Mouse (Mus musculus) heart, postnatal 36 days (tissue): ENCODE measurements at regions not wholly inside any gene's neighbourhood (a gene's known extent, or its start where the extent isn't known, plus 50 kb on each side); places are given as distances from the start of the nearest gene placed in this dataset.
A peak's percentile ranks its signal among the peaks of the same experiment; 100 is the strongest.

Experiments used
- DNase-seq, 2 experiments: peaks; one replicate each; pipeline ENCODE4 v3.0.0; 2021 to 2022
- intact Hi-C: fragments of 180-260 bp; cut with DNase I; formaldehyde crosslinking; loops from one replicate; pipeline ENCODE4 v1.15.1; 2025

DNA sequence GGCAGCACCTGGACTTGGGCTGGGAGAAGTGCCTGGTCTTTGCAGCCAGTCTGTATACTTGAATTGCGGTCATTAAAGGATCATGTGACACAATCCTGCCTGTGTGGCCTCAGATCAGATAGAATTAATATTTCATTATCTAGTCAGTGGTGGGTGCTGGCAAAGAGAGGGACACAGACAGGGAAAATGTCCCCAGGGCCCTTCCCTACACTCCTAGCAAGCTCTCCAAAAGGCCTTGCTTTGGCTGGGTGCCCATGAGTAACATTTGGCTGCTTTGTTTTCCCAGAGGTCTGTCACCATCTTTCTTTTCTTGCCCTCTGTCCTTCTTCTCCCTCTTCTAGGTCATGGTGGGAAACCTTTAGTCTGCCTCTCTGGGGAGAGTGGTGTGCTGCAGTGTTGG lies 260.3 kb downstream of the Bcl11a start:
- no peak for DNase-seq
- intact Hi-C loops, result no loop called here

- no peak for DNase-seq
- intact Hi-C loops, result no loop called here
Observed at GRCm38 (mm10) chr11:24339061-24339460, 261.2 kb downstream of the Bcl11a start.

GRCm38 (mm10) chr11:24340677-24341076 lies 262.8 kb downstream of the Bcl11a start:
- DNase-seq, result no peak
- intact Hi-C loops, result no loop called here

DNA sequence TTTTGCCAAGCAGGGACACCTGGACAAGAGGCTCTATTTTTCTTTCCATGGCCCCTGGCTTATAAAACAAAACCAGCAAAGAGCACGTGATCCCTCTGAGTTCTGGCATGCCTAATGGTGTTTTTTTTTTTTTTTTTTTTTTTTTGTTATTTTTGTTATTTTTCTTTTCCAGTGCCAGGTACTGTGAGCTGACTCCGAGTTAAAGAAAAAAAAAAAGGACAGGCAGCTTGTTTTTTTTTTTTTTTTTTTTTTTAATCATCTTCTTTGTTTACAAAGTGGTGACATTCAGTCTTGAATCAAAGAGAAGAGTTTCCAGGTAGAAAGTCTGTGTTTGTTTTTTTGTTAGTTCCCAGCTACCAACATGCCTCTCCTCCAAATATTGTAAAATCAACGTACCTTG lies 263.8 kb downstream of the Bcl11a start:
- DNase-seq, result no peak
- intact Hi-C loops, result no loop called here

- DNase-seq, result no peak
- intact Hi-C loops, result no loop called here
Observed at GRCm38 (mm10) chr11:24342176-24342575, 264.3 kb downstream of the Bcl11a start.

DNA sequence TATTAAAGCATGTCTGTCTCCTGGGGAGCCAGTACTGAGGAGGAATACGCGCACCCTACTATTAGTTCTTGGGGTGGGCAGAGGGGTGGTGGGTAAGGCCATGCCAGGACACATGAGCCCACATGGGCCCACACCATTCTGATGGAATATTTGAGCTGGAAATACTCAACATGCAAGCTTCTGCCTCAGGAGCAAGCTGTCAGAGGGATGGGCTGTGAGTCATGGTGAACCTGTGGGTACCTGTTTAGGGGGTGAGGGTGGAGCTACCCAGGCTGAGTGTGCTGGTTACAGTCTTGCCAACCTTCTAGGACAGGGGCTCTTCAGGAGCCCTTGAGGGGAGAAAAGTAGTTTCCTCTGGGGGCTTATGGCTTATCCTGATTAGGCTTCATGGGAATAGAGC lies 264.9 kb downstream of the Bcl11a start:
- intact Hi-C loops, result no loop called here
- no peak for DNase-seq

- DNase-seq, result no peak
- intact Hi-C loops, result no loop called here
Observed at GRCm38 (mm10) chr11:24347225-24347624, 269.4 kb downstream of the Bcl11a start.

DNA sequence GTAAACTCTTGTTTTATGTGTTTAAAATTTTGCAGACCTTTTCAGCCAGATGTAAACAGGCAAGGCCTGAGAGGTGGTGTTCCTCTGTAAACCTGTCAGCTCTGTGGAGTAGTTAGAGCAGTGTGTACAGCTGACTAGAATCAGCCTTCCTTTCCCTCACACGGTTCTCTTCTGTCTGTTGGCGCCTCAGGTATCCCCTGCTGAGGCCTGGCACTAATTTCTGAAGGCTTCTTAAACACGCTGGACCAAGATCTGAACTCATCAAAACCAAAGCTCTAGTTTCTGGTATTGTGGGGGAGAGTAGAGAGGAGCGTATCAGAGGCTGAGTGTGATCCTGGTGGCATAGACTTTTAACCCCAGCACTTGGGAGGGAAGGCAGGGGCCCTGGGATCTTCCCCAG lies 270.9 kb downstream of the Bcl11a start:
- intact Hi-C loops, result no loop called here
- DNase-seq, result no peak

- no peak for DNase-seq
- intact Hi-C loops, result no loop called here
Observed at GRCm38 (mm10) chr11:24349967-24350643, 272.2 kb downstream of the Bcl11a start.

DNA sequence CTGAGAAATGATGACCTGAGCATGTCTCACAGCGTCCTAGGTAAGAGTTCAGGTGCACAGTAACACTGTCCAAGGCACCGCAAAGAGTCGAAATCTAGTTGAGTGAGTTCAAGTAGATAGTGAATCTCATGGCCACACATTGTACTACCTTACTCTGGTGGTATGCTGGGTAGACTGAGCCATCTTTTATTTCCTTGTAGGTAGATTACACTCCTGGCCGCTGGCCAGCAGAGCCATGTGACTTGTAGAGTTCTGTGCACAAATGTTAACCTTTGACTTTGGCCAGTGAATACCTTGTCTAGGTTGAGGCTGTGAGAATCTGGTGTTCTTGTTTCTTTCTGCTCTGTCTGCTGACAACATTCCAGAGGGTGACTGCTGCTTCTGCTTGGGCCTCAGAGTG lies 273.0 kb downstream of the Bcl11a start:
- DNase-seq, result no peak
- intact Hi-C loops, result no loop called here

DNA sequence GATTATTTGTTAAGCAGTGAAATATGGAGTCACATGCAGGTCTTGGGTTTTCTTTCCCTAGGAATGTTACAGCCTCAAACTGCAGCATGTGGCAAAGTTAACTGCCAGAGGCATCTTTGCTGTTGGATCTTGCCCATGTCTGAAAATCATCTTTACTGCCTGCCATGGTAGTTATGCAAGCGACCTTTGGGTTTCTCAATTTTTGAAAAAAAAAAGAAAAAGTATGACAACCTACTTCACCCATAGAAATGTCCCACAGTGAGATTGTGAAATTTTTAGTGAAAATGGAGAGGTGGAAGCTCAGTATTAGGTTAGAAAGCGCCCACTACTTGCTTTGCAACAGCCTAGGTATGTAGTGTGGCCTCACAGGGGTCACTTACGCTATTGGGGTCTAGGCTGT lies 274.2 kb downstream of the Bcl11a start:
- intact Hi-C loops, result no loop called here
- DNase-seq, result no peak

GRCm38 (mm10) chr11:24353056-24353455 lies 275.2 kb downstream of the Bcl11a start:
- intact Hi-C loops, result no loop called here
- no peak for DNase-seq

- DNase-seq, result no peak
- intact Hi-C loops, result no loop called here
Observed at GRCm38 (mm10) chr11:24357388-24357787, 279.5 kb downstream of the Bcl11a start.

DNA sequence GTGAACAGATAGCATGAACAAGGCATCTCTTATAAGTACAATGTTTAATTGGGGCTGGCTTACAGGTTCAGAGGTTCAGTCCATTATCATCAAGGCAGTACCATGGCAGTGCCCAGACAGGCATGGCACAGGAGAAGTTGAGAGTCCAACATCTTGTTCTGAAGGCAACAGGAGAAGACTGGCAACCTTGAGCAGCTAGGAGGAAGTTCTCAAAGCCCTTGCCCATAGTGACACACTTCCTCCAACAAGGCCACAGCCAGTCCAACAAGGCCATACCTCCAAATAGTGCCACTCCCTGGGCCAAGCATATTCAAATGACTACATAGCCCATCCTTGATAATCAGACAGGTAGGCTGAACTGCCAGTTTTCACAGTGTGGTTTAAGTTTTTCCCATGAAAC lies 281.2 kb downstream of the Bcl11a start:
- intact Hi-C loops, result no loop called here
- DNase-seq, result no peak

GRCm38 (mm10) chr11:24361998-24362687 lies 284.3 kb downstream of the Bcl11a start:
- no peak for DNase-seq

DNA sequence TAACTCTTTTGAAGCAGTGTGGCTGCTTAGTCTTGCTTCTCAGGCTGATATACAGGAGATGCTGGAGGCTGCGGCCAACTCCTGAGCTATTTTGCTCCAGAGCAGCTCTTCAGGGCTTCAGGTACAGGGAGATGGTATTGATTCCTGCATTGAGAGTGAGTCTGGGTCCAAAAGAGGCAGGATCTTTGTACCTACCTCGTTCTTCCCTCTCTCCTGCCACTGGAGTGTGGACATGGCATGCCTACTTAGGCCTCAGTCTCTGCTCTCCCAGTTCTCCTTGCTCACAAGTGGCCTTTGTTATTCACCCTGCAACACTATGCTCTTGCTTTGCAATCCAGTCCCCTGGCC lies 284.8 kb downstream of the Bcl11a start:
- no peak for DNase-seq
- intact Hi-C loops, result no loop called here

More at GRCm38 (mm10) chr11:24361998-24362687, 284.3 kb downstream of the Bcl11a start:
- intact Hi-C loops, result no loop called here

DNA sequence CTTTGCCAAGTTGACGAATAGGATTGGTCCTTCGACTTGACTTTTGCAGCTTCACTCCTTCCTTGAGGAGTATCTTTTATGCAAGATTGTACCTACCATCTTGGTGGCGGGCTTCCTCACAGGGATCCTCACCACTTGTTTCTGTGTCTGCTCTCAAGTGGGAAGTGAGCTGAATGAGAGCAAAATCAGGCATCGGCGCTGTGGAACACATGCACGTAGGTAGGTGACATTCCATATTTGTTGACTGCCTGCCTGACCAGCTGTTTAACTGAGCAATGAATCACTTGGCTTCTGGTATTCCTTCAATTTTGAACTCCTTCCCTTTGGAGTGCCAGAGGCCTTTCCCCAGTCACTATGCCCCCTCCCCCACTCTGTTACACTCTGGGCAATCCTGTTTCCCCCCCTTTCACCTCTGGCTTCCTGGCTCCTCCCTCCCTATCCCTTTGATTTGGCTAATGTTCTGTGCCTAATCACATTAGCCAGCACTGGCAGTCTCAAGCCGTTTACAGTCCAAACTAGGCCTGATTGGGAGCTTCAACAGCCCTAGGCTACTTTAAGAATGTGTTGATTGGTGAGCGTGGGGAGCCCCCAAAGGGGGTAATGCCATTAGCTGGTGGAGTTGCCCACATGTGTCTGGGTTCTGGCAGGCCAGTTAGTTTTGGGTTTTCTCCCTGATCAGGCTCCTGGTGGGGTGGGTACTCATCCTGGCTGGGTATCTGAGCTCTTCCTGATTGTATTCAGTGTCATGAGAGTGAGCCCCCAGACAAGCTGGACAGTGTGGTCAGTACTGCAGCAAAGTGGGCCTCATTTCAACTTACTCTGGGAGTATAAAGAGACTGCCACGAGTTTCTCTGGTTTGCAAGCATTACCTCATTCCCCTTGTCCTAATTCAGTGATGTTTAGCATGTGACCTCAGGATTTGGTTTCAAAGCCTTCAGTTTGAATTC lies 285.8 kb downstream of the Bcl11a start:
- peak in 1 of 2 experiments; percentile 9 for DNase-seq
- intact Hi-C loops, result no loop called here

GRCm38 (mm10) chr11:24370198-24370860 lies 292.5 kb downstream of the Bcl11a start:
- intact Hi-C loops, result no loop called here
- no peak for DNase-seq

GRCm38 (mm10) chr11:24370861-24371686 lies 293.2 kb downstream of the Bcl11a start:
- intact Hi-C loops, result no loop called here
- no peak for DNase-seq

GRCm38 (mm10) chr11:24371687-24371950 lies 293.8 kb downstream of the Bcl11a start:
- intact Hi-C loops, result no loop called here
- no peak for DNase-seq
